Mouse (Mus musculus) embryonic fibroblast, embryonic 13.5 days (primary cell): ENCODE results near the gene Slc9a2. TPM values are rescaled to one million over a fixed set of nuclear protein-coding genes. Genes with fewer than 3 reads are reported as not detected.
"Not testable (repeated sequence)": the region's sequence is repeated elsewhere in the genome, so short reads cannot be mapped to it uniquely, and the experiment has no call there.

Experiments
- H3K27ac ChIP-seq: 2 replicates; pipeline ENCODE4 v1.5.1; 2012; ENCODE audit warnings: low read length, control low read depth, inconsistent platforms; ENCODE audit not compliant: insufficient read depth
- H3K4me1 ChIP-seq: 2 replicates; pipeline ENCODE4 v1.6.1; 2011; ENCODE audit warnings: low read length; ENCODE audit not compliant: control insufficient read depth, insufficient read depth
- H3K4me3 ChIP-seq: 2 replicates; pipeline ENCODE4 v1.5.1; 2011; ENCODE audit warnings: mild to moderate bottlenecking, control low read depth, low read length; ENCODE audit not compliant: insufficient read depth
- CTCF ChIP-seq: IDR thresholded peaks from 2 replicates; pipeline ENCODE4 v1.5.1; 2011; ENCODE audit warnings: mild to moderate bottlenecking, control low read depth, low read length, moderate library complexity, borderline replicate concordance; ENCODE audit not compliant: insufficient read depth
- POLR2A ChIP-seq: IDR thresholded peaks from 2 replicates; pipeline ENCODE4 v1.6.1; 2011; ENCODE audit warnings: low read depth, mild to moderate bottlenecking, control low read depth, low read length, moderate library complexity
- polyA plus RNA-seq: library from polyadenylated mRNA; stranded (reverse); fragments of >200 nt; gene quantifications from 2 replicates; pipeline ENCODE4 v1.2.4, GENCODE M21; 2011; ENCODE audit warnings: low read depth; ENCODE audit not compliant: missing spikeins, insufficient read length

The Slc9a2 gene
- polyA plus RNA-seq, 1 experiment: 0.11 TPM

GRCm38 (mm10) chr1:40665401-40666370 lies 14.7 kb upstream of the Slc9a2 start:
- Histone ChIP-seq H3K27ac (no peak overlapping the region), H3K4me1 (no peaks in the 10 kb centered on the region), H3K4me3 (no peak overlapping the region)
- TF ChIP-seq POLR2A: no peak
- no peak for TF ChIP-seq CTCF

GRCm38 (mm10) chr1:40667442-40667841 lies 12.9 kb upstream of the Slc9a2 start:
- not testable (repeated sequence) for H3K4me1 ChIP-seq, H3K4me3 ChIP-seq, H3K27ac ChIP-seq

GRCm38 (mm10) chr1:40670025-40670424 lies 10.3 kb upstream of the Slc9a2 start:
- no peaks in the 10 kb centered on the region for H3K4me1 ChIP-seq
- TF ChIP-seq CTCF (no peak), POLR2A (no peak)

GRCm38 (mm10) chr1:40671490-40671889 lies 8.9 kb upstream of the Slc9a2 start:
- Histone ChIP-seq H3K4me1 (no peaks in the 10 kb centered on the region), H3K4me3 (no peak overlapping the region), H3K27ac (no peak overlapping the region)
- TF ChIP-seq POLR2A: no peak
- TF ChIP-seq CTCF: no peak

More at GRCm38 (mm10) chr1:40670025-40670424, 10.3 kb upstream of the Slc9a2 start:
- no peak overlapping the region for H3K4me3 ChIP-seq
- no peak overlapping the region for H3K27ac ChIP-seq

GRCm38 (mm10) chr1:40677306-40677705 lies 3.1 kb upstream of the Slc9a2 start:
- Histone ChIP-seq H3K4me1 (no peaks in the 10 kb centered on the region), H3K4me3 (no peak overlapping the region), H3K27ac (no peak overlapping the region)
- no peak for TF ChIP-seq POLR2A
- TF ChIP-seq CTCF: no peak

GRCm38 (mm10) chr1:40680868-40681698 lies 709 bp downstream of the Slc9a2 start:
- H3K4me1 ChIP-seq: no peaks in the 10 kb centered on the region
- no peak for TF ChIP-seq POLR2A
- TF ChIP-seq CTCF: no peak
- H3K4me3 ChIP-seq: peak overlapping the region; percentile 46
- no peak overlapping the region for H3K27ac ChIP-seq

- H3K4me3 ChIP-seq: peak overlapping the region; percentile 36; the same call in 1 of the 2 replicates
- H3K27ac ChIP-seq: no peak overlapping the region
- TF ChIP-seq POLR2A (no peak), CTCF (no peak)
- H3K4me1 ChIP-seq: no peaks in the 10 kb centered on the region
These were observed 1.5 kb downstream of the Slc9a2 start for GRCm38 (mm10) chr1:40681699-40682510.

- Histone ChIP-seq H3K4me3 (no peak overlapping the region), H3K27ac (no peak overlapping the region), H3K4me1 (no peaks in the 10 kb centered on the region)
- no peak for TF ChIP-seq CTCF
- no peak for TF ChIP-seq POLR2A
These were observed 13.9 kb downstream of the Slc9a2 start for GRCm38 (mm10) chr1:40694296-40694695.

- TF ChIP-seq POLR2A: no peak
- TF ChIP-seq CTCF: no peak
- Histone ChIP-seq H3K27ac (no peak overlapping the region), H3K4me3 (no peak overlapping the region), H3K4me1 (no peaks in the 10 kb centered on the region)
These were observed 16.1 kb downstream of the Slc9a2 start for GRCm38 (mm10) chr1:40696436-40696835.
